Mouse (Mus musculus) ES-E14 (cell line): ENCODE data around the gene Gm10337.

ENCODE experiments used
- CHD2 ChIP-seq: IDR thresholded peaks from 2 replicates; pipeline ENCODE4 v1.6.1; 2014; ENCODE audit warnings: mild to moderate bottlenecking, low read depth, low read length, inconsistent platforms
- HCFC1 ChIP-seq: IDR thresholded peaks from 2 replicates; pipeline ENCODE4 v1.6.1; 2012; ENCODE audit warnings: low read length, inconsistent platforms, borderline replicate concordance; ENCODE audit not compliant: insufficient read depth
- MAFK ChIP-seq: IDR thresholded peaks from 2 replicates; pipeline ENCODE4 v1.6.1; 2014; ENCODE audit warnings: mild to moderate bottlenecking, low read depth, low read length, inconsistent platforms; ENCODE audit not compliant: insufficient read depth
- ZNF384 ChIP-seq: IDR thresholded peaks from 2 replicates; pipeline ENCODE4 v1.6.1; 2012; ENCODE audit warnings: low read depth, low read length, inconsistent platforms

- TF ChIP-seq HCFC1 (0 out of 2 replicates have a peak, but pooled peaks have one; percentile 18), MAFK (no peak), ZNF384 (no peak), CHD2 (no peak)
These were observed 13.3 kb downstream of the Gm10337 start, which contains the start of gene Map3k12 for GRCm38 (mm10) chr15:102516728-102517404.
